Mouse (Mus musculus) cortical plate, adult 2 months (tissue): ENCODE results near the gene H2-M10.6.

Experiments
- CTCF ChIP-seq: fragments of 200-500 bp; IDR thresholded peaks from 2 replicates; pipeline ENCODE4 v1.5.1; 2011; ENCODE audit warnings: mild to moderate bottlenecking, control low read depth, low read length; ENCODE audit not compliant: insufficient read depth; ENCODE audit errors: extremely low read depth
- POLR2A ChIP-seq: fragments of 200-500 bp; IDR thresholded peaks from 2 replicates; pipeline ENCODE4 v1.6.1; 2011; ENCODE audit warnings: mild to moderate bottlenecking, low read length, control low read depth; ENCODE audit not compliant: insufficient read depth; ENCODE audit errors: extremely low read depth

DNA sequence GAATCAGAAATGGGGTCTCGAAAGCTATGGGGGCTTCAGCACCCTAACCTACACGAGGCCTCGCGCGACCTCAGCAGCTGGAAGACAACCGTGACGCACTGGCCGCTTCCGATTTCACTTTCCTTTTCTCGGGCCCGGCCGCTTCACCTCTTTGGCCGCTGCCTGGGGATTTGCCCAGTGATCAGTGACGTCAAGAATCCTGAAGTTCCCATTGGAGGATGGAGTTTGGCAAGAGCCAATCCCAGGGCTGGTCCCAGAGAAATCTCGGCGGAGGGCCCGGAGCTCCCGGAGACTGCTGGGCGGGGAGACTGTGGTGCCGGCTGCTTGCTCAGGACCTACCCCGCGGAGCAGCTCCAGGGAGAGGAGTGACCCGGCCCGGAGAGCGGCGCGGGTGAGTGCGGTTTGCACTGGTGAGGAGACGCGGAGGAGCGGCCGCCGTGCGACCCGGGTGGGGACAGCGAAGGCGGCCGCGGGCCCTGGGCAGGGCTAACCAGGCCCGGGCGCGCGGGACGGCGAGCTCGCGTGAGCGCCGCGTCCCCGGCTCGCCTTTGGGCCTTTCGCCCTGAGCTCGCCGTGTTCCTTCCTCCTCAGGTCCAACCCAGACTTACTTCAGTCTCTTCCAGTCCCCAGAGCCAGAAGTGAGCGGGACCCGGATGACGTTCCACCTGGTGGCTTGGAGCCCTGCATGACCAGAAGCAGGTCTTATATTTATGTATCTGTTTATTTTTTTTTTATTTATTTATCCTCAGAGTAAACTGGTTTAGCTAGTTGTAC, 25.1 kb downstream of the H2-M10.6 start, which contains the start of gene Trim26:
- no peak for TF ChIP-seq CTCF
- peak; percentile 66; the same call in 1 of the 2 replicates for TF ChIP-seq POLR2A
